Mouse (Mus musculus) stomach, postnatal 0 days (tissue): ENCODE measurements at regions not wholly inside any gene's neighbourhood (a gene's known extent, or its start where the extent isn't known, plus 50 kb on each side); places are given as distances from the start of the nearest gene placed in this dataset.
A peak's percentile ranks its signal among the peaks of the same experiment; 100 is the strongest.

Source experiments
- ATAC-seq: fragments of 200-750 bp; cut with Nextera tagmentation; 2 replicates; pipeline ENCODE4 v1.8.0; 2017; ENCODE audit not compliant: low FRiP score, low TSS enrichment
- DNase-seq: peaks from one replicate; pipeline ENCODE4 v3.0.0-alpha.2; 2016; ENCODE audit warnings: low spot score
- H3K27ac ChIP-seq: fragments of 300-500 bp; sonication (generic); replicated peaks from 2 replicates; pipeline ENCODE4 v1.5.1; 2014; ENCODE audit warnings: mild to moderate bottlenecking, control low read depth
- H3K27me3 ChIP-seq: fragments of 300-500 bp; sonication (generic); 2 replicates; pipeline ENCODE4 v1.6.1; 2014; ENCODE audit warnings: low read length; ENCODE audit not compliant: control insufficient read depth, insufficient read depth
- H3K36me3 ChIP-seq: fragments of 300-500 bp; sonication (generic); 2 replicates; pipeline ENCODE4 v1.6.1; 2014; ENCODE audit warnings: low read length, mixed read lengths; ENCODE audit not compliant: control insufficient read depth, insufficient read depth
- H3K4me1 ChIP-seq: fragments of 300-500 bp; sonication (generic); replicated peaks from 2 replicates; pipeline ENCODE4 v1.6.1; 2014; ENCODE audit warnings: antibody characterized with exemption; ENCODE audit not compliant: control insufficient read depth, insufficient read depth
- H3K4me2 ChIP-seq: fragments of 300-500 bp; sonication (generic); replicated peaks from 2 replicates; pipeline ENCODE4 v1.6.1; 2014; ENCODE audit warnings: low read depth, mild to moderate bottlenecking, control low read depth, moderate library complexity
- H3K4me3 ChIP-seq: fragments of 300-500 bp; sonication (generic); 2 replicates; pipeline ENCODE4 v1.5.1; 2014; ENCODE audit warnings: low read depth, low read length, control low read depth
- H3K9ac ChIP-seq: fragments of 300-500 bp; sonication (generic); 2 replicates; pipeline ENCODE4 v1.6.1; 2014; ENCODE audit warnings: mild to moderate bottlenecking, low read length, control low read depth, mixed read lengths
- H3K9me3 ChIP-seq: fragments of 300-500 bp; sonication (generic); 2 replicates; pipeline ENCODE4 v1.6.1; 2016; ENCODE audit warnings: low read length; ENCODE audit not compliant: control insufficient read depth
- CTCF ChIP-seq: IDR thresholded peaks from 2 replicates; pipeline ENCODE4 v1.5.1; 2016; ENCODE audit warnings: antibody characterized with exemption, low read depth, mild to moderate bottlenecking, moderate library complexity
- EP300 ChIP-seq: optimal IDR thresholded peaks from 2 replicates; pipeline ENCODE3; 2016; ENCODE audit warnings: antibody characterized with exemption
- WGBS: fragments of 180-500 bp; shearing (Covaris S2); extraction: QIAGEN DNeasy Blood & Tissue Kit; methylation state at CpG from one replicate; pipeline ENCODE4 v1.1.7; 2014; 5-methylcytosine and 5-hydroxymethylcytosine counted together

GRCm38 (mm10) chr6:117771506-117771905 lies 69.5 kb upstream of the Zfp637 start:
- H3K27me3 ChIP-seq: no peaks in the 10 kb centered on the region
- H3K27ac ChIP-seq: no peak overlapping the region
- no peak for ATAC-seq
- no peak for TF ChIP-seq CTCF
- no peak for TF ChIP-seq EP300
- H3K4me3 ChIP-seq: no peak overlapping the region
- no peaks in the 10 kb centered on the region for H3K9me3 ChIP-seq
- no peaks in the 10 kb centered on the region for H3K36me3 ChIP-seq
- no peaks in the 10 kb centered on the region for H3K4me1 ChIP-seq
- no peak overlapping the region for H3K4me2 ChIP-seq
- WGBS: 72% methylated on average over 7 of the region's 7 CpGs
- no peak overlapping the region for H3K9ac ChIP-seq
- DNase-seq: no peak

GRCm38 (mm10) chr6:117772396-117772795 lies 68.6 kb upstream of the Zfp637 start:
- Histone ChIP-seq H3K27ac (no peak overlapping the region), H3K4me2 (no peak overlapping the region), H3K4me1 (no peaks in the 10 kb centered on the region), H3K9ac (no peak overlapping the region), H3K4me3 (no peak overlapping the region), H3K9me3 (no peaks in the 10 kb centered on the region), H3K27me3 (no peaks in the 10 kb centered on the region), H3K36me3 (no peaks in the 10 kb centered on the region)
- DNase-seq (no peak), ATAC-seq (no peak)
- TF ChIP-seq EP300: no peak
- TF ChIP-seq CTCF: no peak

GRCm38 (mm10) chr6:117775304-117776050 lies 65.5 kb upstream of the Zfp637 start:
- TF ChIP-seq EP300: no peak
- no peak overlapping the region for H3K27ac ChIP-seq
- WGBS: 50% methylated on average over 11 of the region's 11 CpGs
- H3K9me3 ChIP-seq: no peaks in the 10 kb centered on the region
- H3K36me3 ChIP-seq: no peaks in the 10 kb centered on the region
- no peaks in the 10 kb centered on the region for H3K4me1 ChIP-seq
- no peak overlapping the region for H3K4me3 ChIP-seq
- no peak overlapping the region for H3K9ac ChIP-seq
- H3K27me3 ChIP-seq: no peaks in the 10 kb centered on the region
- ATAC-seq: no peak
- H3K4me2 ChIP-seq: no peak overlapping the region
- no peak for DNase-seq

GRCm38 (mm10) chr6:117778027-117778426 lies 63.0 kb upstream of the Zfp637 start:
- 80% methylated on average over 2 of the region's 2 CpGs for WGBS
- no peak for ATAC-seq
- no peaks in the 10 kb centered on the region for H3K4me1 ChIP-seq

DNA sequence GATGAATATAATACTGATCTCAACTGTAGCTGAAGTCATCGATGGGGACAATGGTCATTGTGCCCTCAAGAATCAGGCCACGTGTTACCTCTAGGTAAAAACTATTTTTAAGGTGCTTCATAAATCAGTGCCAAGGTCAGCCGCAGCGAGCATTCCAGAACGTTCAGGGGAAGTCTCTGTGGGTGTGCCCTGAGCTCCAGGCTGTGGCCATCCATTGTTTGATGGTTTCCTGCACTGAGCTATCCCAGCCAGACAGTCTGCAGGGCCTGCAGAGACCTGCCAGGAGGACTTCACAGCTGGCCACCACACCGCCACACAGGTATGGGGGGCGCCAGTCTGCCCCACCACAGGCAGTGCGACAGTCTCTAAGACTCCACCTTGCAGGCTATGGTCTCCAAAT lies 62.5 kb upstream of the Zfp637 start:
- DNase-seq (no peak), ATAC-seq (no peak)
- H3K36me3 ChIP-seq: no peaks in the 10 kb centered on the region
- H3K27me3 ChIP-seq: no peaks in the 10 kb centered on the region
- no peak overlapping the region for H3K4me2 ChIP-seq
- no peak for TF ChIP-seq CTCF
- no peak for TF ChIP-seq EP300
- no peaks in the 10 kb centered on the region for H3K4me1 ChIP-seq
- no peak overlapping the region for H3K27ac ChIP-seq
- no peaks in the 10 kb centered on the region for H3K9me3 ChIP-seq
- WGBS: 57% methylated on average over 8 of the region's 8 CpGs
- no peak overlapping the region for H3K4me3 ChIP-seq
- H3K9ac ChIP-seq: no peak overlapping the region

More at GRCm38 (mm10) chr6:117778027-117778426, 63.0 kb upstream of the Zfp637 start:
- H3K4me2 ChIP-seq: no peak overlapping the region
- H3K27ac ChIP-seq: no peak overlapping the region
- H3K36me3 ChIP-seq: no peaks in the 10 kb centered on the region
- no peak overlapping the region for H3K4me3 ChIP-seq
- no peaks in the 10 kb centered on the region for H3K9me3 ChIP-seq
- H3K27me3 ChIP-seq: no peaks in the 10 kb centered on the region
- TF ChIP-seq CTCF (no peak), EP300 (no peak)
- H3K9ac ChIP-seq: no peak overlapping the region
- peak; percentile 10 for DNase-seq

DNA sequence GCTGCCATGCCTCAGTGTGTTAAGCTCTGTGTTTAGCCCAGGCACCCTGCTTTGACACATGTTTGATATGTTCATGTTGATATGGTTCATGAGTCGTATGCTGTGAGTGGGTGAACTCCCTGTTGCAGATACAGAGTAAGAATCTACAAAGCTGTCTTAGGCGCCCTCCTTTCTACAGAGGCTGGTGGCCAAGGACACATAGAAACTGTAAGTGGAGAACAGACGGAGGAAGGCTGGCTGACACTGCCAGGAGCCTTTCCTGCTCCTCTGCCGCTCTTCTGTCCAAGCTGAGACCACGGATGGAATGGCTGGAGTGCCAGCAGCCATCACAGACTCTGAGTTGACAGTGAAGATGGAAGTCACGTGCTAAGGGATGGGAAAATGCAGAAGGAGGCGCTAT lies 62.0 kb upstream of the Zfp637 start:
- Histone ChIP-seq H3K4me3 (no peak overlapping the region), H3K4me2 (no peak overlapping the region), H3K4me1 (no peaks in the 10 kb centered on the region), H3K9me3 (no peaks in the 10 kb centered on the region), H3K27ac (no peak overlapping the region), H3K27me3 (no peaks in the 10 kb centered on the region), H3K36me3 (no peaks in the 10 kb centered on the region), H3K9ac (no peak overlapping the region)
- no peak for DNase-seq
- TF ChIP-seq EP300 (no peak), CTCF (no peak)
- 80% methylated on average over 7 of the region's 7 CpGs for WGBS
- ATAC-seq: no peak
